Mouse (Mus musculus) intestine, postnatal 0 days (tissue): ENCODE measurements at regions not wholly inside any gene's neighbourhood (a gene's known extent, or its start where the extent isn't known, plus 50 kb on each side); places are given as distances from the start of the nearest gene placed in this dataset.

Experiments
- ATAC-seq: fragments of 200-750 bp; cut with Nextera tagmentation; 2 replicates; pipeline ENCODE4 v1.8.0; 2017; ENCODE audit warnings: mild to moderate bottlenecking, moderate TSS enrichment, moderate library complexity
- H3K27ac ChIP-seq: fragments of 300-500 bp; sonication (generic); 2 replicates; pipeline ENCODE4 v1.5.1; 2014; ENCODE audit warnings: mild to moderate bottlenecking, low read depth, low read length, moderate library complexity
- H3K27me3 ChIP-seq: fragments of 300-500 bp; sonication (generic); replicated peaks from 2 replicates; pipeline ENCODE4 v1.6.1; 2014; ENCODE audit warnings: low read length, mixed read lengths; ENCODE audit not compliant: control insufficient read depth, insufficient read depth
- H3K36me3 ChIP-seq: fragments of 300-500 bp; sonication (generic); 2 replicates; pipeline ENCODE4 v1.6.1; 2014; ENCODE audit warnings: mild to moderate bottlenecking, moderate library complexity; ENCODE audit not compliant: control insufficient read depth, insufficient read depth
- H3K4me1 ChIP-seq: fragments of 300-500 bp; sonication (generic); replicated peaks from 2 replicates; pipeline ENCODE4 v1.6.1; 2014; ENCODE audit warnings: antibody characterized with exemption, low read length, mixed read lengths; ENCODE audit not compliant: control insufficient read depth, insufficient read depth
- H3K4me2 ChIP-seq: fragments of 300-500 bp; sonication (generic); replicated peaks from 2 replicates; pipeline ENCODE4 v1.6.1; 2014; ENCODE audit warnings: low read depth, mild to moderate bottlenecking, moderate library complexity
- H3K4me3 ChIP-seq: fragments of 300-500 bp; sonication (generic); 2 replicates; pipeline ENCODE4 v1.5.1; 2014; ENCODE audit warnings: low read depth, low read length
- H3K9ac ChIP-seq: fragments of 300-500 bp; sonication (generic); 2 replicates; pipeline ENCODE4 v1.6.1; 2014; ENCODE audit warnings: mild to moderate bottlenecking, low read depth, low read length
- H3K9me3 ChIP-seq: fragments of 300-500 bp; sonication (generic); 2 replicates; pipeline ENCODE4 v1.6.1; 2016; ENCODE audit warnings: mixed run types; ENCODE audit not compliant: control insufficient read depth
- CTCF ChIP-seq: sonication (generic); IDR thresholded peaks from 2 replicates; pipeline ENCODE4 v1.5.1; 2016; ENCODE audit warnings: low read depth, mild to moderate bottlenecking, control low read depth, antibody characterized with exemption, moderate library complexity
- whole genome bisulfite sequencing: fragments of 180-500 bp; shearing (Covaris S2); extraction: QIAGEN DNeasy Blood & Tissue Kit; methylation state at CpG from one replicate; pipeline ENCODE4 v1.1.7; 2014; 5-methylcytosine and 5-hydroxymethylcytosine counted together

GRCm38 (mm10) chr15:38403760-38404375 lies 978.5 kb downstream of the 4930447A16Rik start:
- H3K9ac ChIP-seq, result no peak overlapping the region
- H3K36me3 ChIP-seq, result no peaks in the 10 kb centered on the region
- no peak overlapping the region for H3K27ac ChIP-seq
- no peak for TF ChIP-seq CTCF
- no peaks in the 10 kb centered on the region for H3K27me3 ChIP-seq
- H3K4me3 ChIP-seq, result no peak overlapping the region
- H3K9me3 ChIP-seq, result no peaks in the 10 kb centered on the region
- ATAC-seq, result no peak
- 53% methylated on average over 6 of the region's 6 CpGs for WGBS
- H3K4me2 ChIP-seq, result no peak overlapping the region
- peaks cover 15% of the 10 kb centered on the region for H3K4me1 ChIP-seq

GRCm38 (mm10) chr15:38406114-38406960 lies 981.0 kb downstream of the 4930447A16Rik start:
- Histone ChIP-seq H3K9ac (peak overlapping the region; percentile 34; the same call in 1 of the 2 replicates), H3K4me3 (no peak overlapping the region), H3K9me3 (no peaks in the 10 kb centered on the region), H3K36me3 (no peaks in the 10 kb centered on the region), H3K27me3 (no peaks in the 10 kb centered on the region), H3K4me2 (peak overlapping the region; percentile 24; the same call in 1 of the 2 replicates), H3K4me1 (peaks cover 15% of the 10 kb centered on the region), H3K27ac (peak overlapping the region; percentile 35; the same call in 1 of the 2 replicates)
- TF ChIP-seq CTCF, result no peak
- WGBS, result 25% methylated on average over 13 of the region's 13 CpGs
- peak; percentile 78 for ATAC-seq

- TF ChIP-seq CTCF, result no peak
- no peaks in the 10 kb centered on the region for H3K9me3 ChIP-seq
- 76% methylated on average over 5 of the region's 5 CpGs for WGBS
- H3K4me2 ChIP-seq, result no peak overlapping the region
- H3K27me3 ChIP-seq, result no peaks in the 10 kb centered on the region
- H3K9ac ChIP-seq, result no peak overlapping the region
- no peak overlapping the region for H3K27ac ChIP-seq
- H3K4me1 ChIP-seq, result peaks cover 15% of the 10 kb centered on the region
- ATAC-seq, result no peak
- H3K36me3 ChIP-seq, result no peaks in the 10 kb centered on the region
- no peak overlapping the region for H3K4me3 ChIP-seq
Observed at GRCm38 (mm10) chr15:38407476-38407875, 982.1 kb downstream of the 4930447A16Rik start.

- Histone ChIP-seq H3K27me3 (no peaks in the 10 kb centered on the region), H3K27ac (no peak overlapping the region), H3K9ac (no peak overlapping the region), H3K36me3 (no peaks in the 10 kb centered on the region), H3K4me1 (peaks cover 15% of the 10 kb centered on the region), H3K4me2 (no peak overlapping the region), H3K4me3 (no peak overlapping the region), H3K9me3 (no peaks in the 10 kb centered on the region)
- no peak for TF ChIP-seq CTCF
- WGBS, result 45% methylated on average over 4 of the region's 4 CpGs
- peak; percentile 54 for ATAC-seq
Observed at GRCm38 (mm10) chr15:38409168-38409567, 983.8 kb downstream of the 4930447A16Rik start.

GRCm38 (mm10) chr15:38410462-38410861 lies 985.1 kb downstream of the 4930447A16Rik start:
- 100% methylated on average over 1 of the region's 1 CpGs for WGBS
- no peaks in the 10 kb centered on the region for H3K9me3 ChIP-seq
- H3K36me3 ChIP-seq, result no peaks in the 10 kb centered on the region
- H3K27ac ChIP-seq, result no peak overlapping the region
- no peak overlapping the region for H3K9ac ChIP-seq
- no peaks in the 10 kb centered on the region for H3K27me3 ChIP-seq
- no peak overlapping the region for H3K4me3 ChIP-seq
- no peak for TF ChIP-seq CTCF
- peaks cover 10% of the 10 kb centered on the region for H3K4me1 ChIP-seq
- H3K4me2 ChIP-seq, result no peak overlapping the region
- no peak for ATAC-seq

GRCm38 (mm10) chr15:38412481-38412880 lies 987.1 kb downstream of the 4930447A16Rik start:
- no peak for ATAC-seq
- 59% methylated on average over 3 of the region's 3 CpGs for WGBS
- H3K4me2 ChIP-seq, result no peak overlapping the region
- H3K27me3 ChIP-seq, result no peaks in the 10 kb centered on the region
- no peak overlapping the region for H3K27ac ChIP-seq
- no peaks in the 10 kb centered on the region for H3K9me3 ChIP-seq
- TF ChIP-seq CTCF, result no peak
- H3K4me3 ChIP-seq, result no peak overlapping the region
- no peaks in the 10 kb centered on the region for H3K4me1 ChIP-seq
- no peak overlapping the region for H3K9ac ChIP-seq
- H3K36me3 ChIP-seq, result no peaks in the 10 kb centered on the region
